Mouse (Mus musculus) liver, embryonic 14.5 days (tissue): ENCODE data around the gene Bcor. TPM values are rescaled to one million over a fixed set of nuclear protein-coding genes. Genes with fewer than 3 reads are reported as not detected.
A peak's percentile ranks its signal among the peaks of the same experiment; 100 is the strongest.

Experiments used
- ATAC-seq: fragments of 200-750 bp; cut with Nextera tagmentation; 2 replicates; pipeline ENCODE4 v1.8.0; 2017; ENCODE audit warnings: moderate number of reproducible peaks, mild to moderate bottlenecking, moderate library complexity; ENCODE audit not compliant: insufficient read depth
- DNase-seq, 3 experiments: peaks; one replicate each; pipeline ENCODE4 v3.0.0-alpha.2; 2012 to 2013; ENCODE audit warnings: low read depth in 3 of 3, low spot score in 3 of 3
- H3K27ac ChIP-seq: fragments of 300-500 bp; sonication (generic); 2 replicates; pipeline ENCODE4 v1.5.1; 2014; ENCODE audit warnings: moderate library complexity, mild to moderate bottlenecking, control low read depth, inconsistent platforms
- H3K27me3 ChIP-seq: fragments of 300-500 bp; sonication (generic); 2 replicates; pipeline ENCODE4 v1.6.1; 2014; ENCODE audit warnings: mild to moderate bottlenecking, low read length, moderate library complexity; ENCODE audit not compliant: control insufficient read depth, insufficient read depth
- H3K36me3 ChIP-seq: fragments of 300-500 bp; sonication (generic); replicated peaks from 2 replicates; pipeline ENCODE4 v1.6.1; 2014; ENCODE audit warnings: low read depth; ENCODE audit not compliant: control insufficient read depth, insufficient read depth
- H3K4me1 ChIP-seq, 2 experiments: fragments of 200-500 bp in 1 of 2; fragments of 300-500 bp in 1 of 2; sonication (generic) in 1 of 2; replicated peaks; 2 replicates each; pipeline ENCODE4 v1.6.1; 2012 to 2014; ENCODE audit warnings: antibody characterized with exemption in 1 of 2, inconsistent platforms in 1 of 2, low read length in 1 of 2; ENCODE audit not compliant: control insufficient read depth in 2 of 2, insufficient read depth in 2 of 2
- H3K4me2 ChIP-seq: fragments of 300-500 bp; sonication (generic); 2 replicates; pipeline ENCODE4 v1.6.1; 2014; ENCODE audit warnings: low read depth, mild to moderate bottlenecking, control low read depth, moderate library complexity
- H3K4me3 ChIP-seq, 2 experiments: fragments of 200-500 bp in 1 of 2; fragments of 300-500 bp in 1 of 2; sonication (generic) in 1 of 2; 2 replicates each; pipeline ENCODE4 v1.5.1; 2012 to 2014; ENCODE audit warnings: low read depth in 2 of 2, low read length in 2 of 2, mild to moderate bottlenecking in 2 of 2, control low read depth in 1 of 2, inconsistent platforms in 1 of 2, moderate library complexity in 1 of 2; ENCODE audit not compliant: insufficient read depth in 1 of 2
- H3K9ac ChIP-seq: fragments of 300-500 bp; sonication (generic); replicated peaks from 2 replicates; pipeline ENCODE4 v1.6.1; 2014; ENCODE audit warnings: mild to moderate bottlenecking, control low read depth, moderate library complexity
- H3K9me3 ChIP-seq: fragments of 300-500 bp; sonication (generic); 2 replicates; pipeline ENCODE4 v1.6.1; 2016; ENCODE audit warnings: low read length, mixed read lengths; ENCODE audit not compliant: control insufficient read depth
- CTCF ChIP-seq: IDR thresholded peaks from 2 replicates; pipeline ENCODE4 v1.5.1; 2016; ENCODE audit warnings: antibody characterized with exemption, low read depth, control low read depth
- EP300 ChIP-seq: IDR thresholded peaks from 2 replicates; pipeline ENCODE4 v1.6.1; 2016; ENCODE audit warnings: antibody characterized with exemption, low read depth
- WGBS: fragments of 180-500 bp; shearing (Covaris S2); extraction: QIAGEN DNeasy Blood & Tissue Kit; methylation state at CpG from one replicate; pipeline ENCODE4 v1.1.7; 2014; ENCODE audit not compliant: insufficient replicate concordance; 5-methylcytosine and 5-hydroxymethylcytosine counted together
- polyA plus RNA-seq, 2 experiments: library from polyadenylated mRNA; depleted of rRNA in 1 of 2; stranded (reverse) in 1 of 2; unstranded in 1 of 2; fragments of >200 nt; fragmentation: Nextera tagmentation in 1 of 2; extraction: Ambion mirVana in 1 of 2; gene quantifications; 2 replicates each; pipeline versions ENCODE4 v1.2.1 to v1.2.3; 2012 to 2014

Bcor gene
- polyA plus RNA-seq, 2 experiments = 4.6 to 4.7 TPM

DNA sequence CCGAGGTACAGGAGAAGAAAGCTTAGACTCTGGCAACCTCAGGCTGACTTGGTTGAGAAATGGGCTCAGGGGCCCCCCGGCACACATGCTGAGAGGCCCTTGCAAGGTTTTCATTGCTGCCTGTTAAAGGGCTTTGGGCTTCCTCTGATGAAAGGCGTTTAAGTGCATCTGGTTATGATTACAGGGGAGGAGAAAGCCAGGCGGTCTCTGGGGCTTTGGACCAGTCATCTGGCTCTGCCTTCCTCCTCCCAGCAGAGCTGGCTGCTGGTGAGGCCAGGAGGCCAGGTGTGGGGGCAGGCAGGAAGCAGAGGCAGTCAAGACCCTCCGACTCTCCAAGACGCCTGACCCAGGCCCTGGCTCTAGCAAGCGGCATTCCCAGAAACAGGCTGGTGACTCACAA is 9.7 kb downstream of the Bcor start:
- DNase-seq = no peak
- Histone ChIP-seq H3K36me3 (no peaks in the 10 kb centered on the region), H3K4me1 (peaks cover 0 to 6% of the 10 kb centered on the region in 2 experiments; a peak in 2 of 4 replicates), H3K9me3 (no peaks in the 10 kb centered on the region), H3K4me2 (no peak overlapping the region), H3K4me3 (no peak overlapping the region), H3K27ac (no peak overlapping the region), H3K27me3 (peaks cover 48% of the 10 kb centered on the region), H3K9ac (no peak overlapping the region)
- ATAC-seq = no peak
- TF ChIP-seq EP300 (no peak), CTCF (no peak)
- WGBS = 22% methylated on average over 6 of the region's 7 CpGs

DNA sequence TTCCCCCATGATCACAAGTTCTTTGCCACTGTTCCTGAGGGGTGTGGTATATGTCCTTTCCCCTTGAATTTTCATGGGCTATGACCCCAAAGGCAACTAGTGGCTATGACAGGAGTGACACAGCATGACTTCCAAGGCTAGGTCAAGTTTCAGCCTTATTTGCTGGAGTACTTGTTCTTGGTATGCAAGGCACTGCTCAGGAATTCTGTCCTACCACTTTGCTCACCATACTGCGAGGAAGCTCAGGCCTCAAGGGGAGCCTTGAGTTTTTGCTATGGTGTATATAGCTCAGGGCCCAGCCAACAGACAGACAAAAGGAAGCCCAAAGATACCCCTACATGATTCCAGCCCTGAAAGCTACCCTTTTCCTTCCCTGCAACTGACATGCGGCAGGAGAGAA is 13.9 kb downstream of the Bcor start:
- 72% methylated on average over 2 of the region's 2 CpGs for WGBS
- no peak for TF ChIP-seq CTCF
- peaks cover 11% of the 10 kb centered on the region for H3K27me3 ChIP-seq

DNA sequence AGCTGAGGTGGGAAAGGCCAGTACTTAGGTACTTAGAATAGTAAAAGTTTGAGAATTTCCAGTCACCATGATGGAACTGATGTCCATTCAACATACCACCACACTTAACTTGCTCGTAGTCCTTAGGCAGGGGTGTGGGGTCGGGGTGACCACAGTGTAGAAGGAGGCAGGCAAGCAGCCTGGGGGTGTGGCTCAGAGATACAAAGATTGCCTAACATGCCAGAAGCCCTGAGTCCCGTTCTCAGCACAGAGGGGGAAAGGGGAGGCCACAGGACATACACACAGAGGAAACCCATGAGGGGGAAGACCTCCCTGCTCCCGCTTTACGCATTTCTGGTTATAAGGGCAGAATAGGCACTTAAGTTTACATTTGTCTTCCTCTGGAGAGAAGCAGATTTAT is 17.3 kb downstream of the Bcor start:
- DNase-seq (no peak), ATAC-seq (no peak)
- H3K9me3 ChIP-seq = no peaks in the 10 kb centered on the region
- H3K27ac ChIP-seq = no peak overlapping the region
- H3K4me3 ChIP-seq = no peak overlapping the region
- peaks cover 27% of the 10 kb centered on the region for H3K27me3 ChIP-seq
- WGBS = 36% methylated on average over 5 of the region's 5 CpGs
- H3K36me3 ChIP-seq = no peaks in the 10 kb centered on the region
- no peak for TF ChIP-seq EP300
- TF ChIP-seq CTCF = no peak
- no peak overlapping the region for H3K9ac ChIP-seq
- no peak overlapping the region for H3K4me2 ChIP-seq
- no peaks in the 10 kb centered on the region; a peak in 1 of 4 replicates for H3K4me1 ChIP-seq

More for the DNA sequence above, 13.9 kb downstream of the Bcor start:
- DNase-seq (no peak), ATAC-seq (no peak)
- no peak overlapping the region for H3K27ac ChIP-seq
- H3K4me2 ChIP-seq = no peak overlapping the region
- no peaks in the 10 kb centered on the region for H3K36me3 ChIP-seq
- H3K9me3 ChIP-seq = no peaks in the 10 kb centered on the region
- H3K9ac ChIP-seq = no peak overlapping the region
- no peak overlapping the region for H3K4me3 ChIP-seq
- peaks cover 0 to 1% of the 10 kb centered on the region in 2 experiments; a peak in 1 of 4 replicates for H3K4me1 ChIP-seq

DNA sequence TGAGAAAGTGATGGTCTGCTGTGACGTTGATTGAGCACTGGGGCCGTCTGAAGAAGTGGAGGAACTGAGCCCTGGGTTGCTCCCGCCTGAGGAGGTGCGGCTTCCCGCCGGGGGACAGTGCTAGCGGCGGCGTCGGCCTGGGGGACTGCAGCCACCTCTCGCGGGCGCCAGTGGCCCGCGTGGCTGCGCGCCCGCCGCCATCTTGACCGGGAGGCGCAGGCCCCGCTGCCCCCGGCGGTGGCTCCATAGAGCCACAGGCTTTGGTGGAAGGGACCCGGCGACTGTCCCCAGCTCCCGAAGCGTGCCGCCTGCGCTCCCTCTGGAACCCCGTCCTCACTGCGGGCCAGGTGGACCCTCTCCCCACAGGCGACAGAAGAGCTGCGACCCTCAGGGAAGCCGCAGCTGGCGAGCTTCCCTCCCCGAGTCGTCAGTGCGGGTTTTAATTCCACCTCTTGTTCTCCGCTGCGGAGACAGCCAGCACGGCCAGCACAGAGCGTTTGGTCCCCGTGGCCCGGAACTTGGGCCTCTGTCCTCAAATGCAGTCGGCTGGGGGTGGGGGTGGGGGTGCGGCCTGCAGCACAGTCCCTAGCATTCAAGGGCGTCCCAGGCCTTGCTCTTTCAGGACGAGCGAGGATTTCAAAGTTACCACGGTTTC is 19.9 kb downstream of the Bcor start:
- WGBS = 2% methylated on average over 47 of the region's 51 CpGs
- H3K9me3 ChIP-seq = no peaks in the 10 kb centered on the region
- ATAC-seq (no peak), DNase-seq (no peak)
- no peaks in the 10 kb centered on the region for H3K36me3 ChIP-seq
- H3K4me3 ChIP-seq = peak overlapping the region; percentile 20 to 24
- peak overlapping the region; percentile 55 for H3K4me2 ChIP-seq
- no peak for TF ChIP-seq CTCF
- TF ChIP-seq EP300 = no peak
- no peaks in the 10 kb centered on the region; a peak in 1 of 4 replicates for H3K4me1 ChIP-seq
- peaks cover 53% of the 10 kb centered on the region for H3K27me3 ChIP-seq
- H3K27ac ChIP-seq = no peak overlapping the region
- peak overlapping the region; percentile 24 for H3K9ac ChIP-seq

DNA sequence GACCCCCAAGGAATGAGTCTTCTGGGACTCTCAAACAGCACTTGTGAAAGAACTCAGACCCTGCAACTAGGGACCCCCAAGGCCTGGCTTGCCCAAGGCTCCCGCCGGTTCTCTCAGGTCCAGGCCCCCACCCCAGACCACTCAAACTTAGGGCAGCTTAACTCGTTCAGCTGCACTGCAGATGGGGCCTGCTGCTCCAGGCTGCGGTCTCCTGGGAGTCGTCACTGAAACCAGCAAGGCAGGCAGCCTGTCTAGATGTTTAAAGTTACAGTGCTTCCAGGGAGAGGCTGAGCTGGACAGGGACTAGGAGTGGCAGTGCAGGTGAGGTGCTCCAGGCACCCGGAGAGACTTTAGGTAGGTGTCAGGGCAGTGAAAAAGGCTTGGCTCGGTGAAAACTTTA is 21.9 kb downstream of the Bcor start:
- ATAC-seq (no peak), DNase-seq (no peak)
- no peak overlapping the region for H3K9ac ChIP-seq
- no peak overlapping the region for H3K4me3 ChIP-seq
- WGBS = 33% methylated on average over 7 of the region's 7 CpGs
- H3K27ac ChIP-seq = no peak overlapping the region
- no peaks in the 10 kb centered on the region for H3K9me3 ChIP-seq
- H3K36me3 ChIP-seq = no peaks in the 10 kb centered on the region
- peaks cover 0 to 8% of the 10 kb centered on the region in 2 experiments; a peak in 2 of 4 replicates for H3K4me1 ChIP-seq
- H3K4me2 ChIP-seq = no peak overlapping the region
- TF ChIP-seq CTCF (no peak), EP300 (no peak)
- peaks cover 72% of the 10 kb centered on the region for H3K27me3 ChIP-seq
